Mouse (Mus musculus) thymus, postnatal 10 days (tissue): ENCODE results near the gene Ssmem1.
A peak's percentile ranks its signal among the peaks of the same experiment; 100 is the strongest.

Experiments
- DNase-seq, 2 experiments: peaks; one replicate each; pipeline ENCODE4 v3.0.0; 2021; ENCODE audit warnings: low spot score in 2 of 2

The Ssmem1 gene

DNA sequence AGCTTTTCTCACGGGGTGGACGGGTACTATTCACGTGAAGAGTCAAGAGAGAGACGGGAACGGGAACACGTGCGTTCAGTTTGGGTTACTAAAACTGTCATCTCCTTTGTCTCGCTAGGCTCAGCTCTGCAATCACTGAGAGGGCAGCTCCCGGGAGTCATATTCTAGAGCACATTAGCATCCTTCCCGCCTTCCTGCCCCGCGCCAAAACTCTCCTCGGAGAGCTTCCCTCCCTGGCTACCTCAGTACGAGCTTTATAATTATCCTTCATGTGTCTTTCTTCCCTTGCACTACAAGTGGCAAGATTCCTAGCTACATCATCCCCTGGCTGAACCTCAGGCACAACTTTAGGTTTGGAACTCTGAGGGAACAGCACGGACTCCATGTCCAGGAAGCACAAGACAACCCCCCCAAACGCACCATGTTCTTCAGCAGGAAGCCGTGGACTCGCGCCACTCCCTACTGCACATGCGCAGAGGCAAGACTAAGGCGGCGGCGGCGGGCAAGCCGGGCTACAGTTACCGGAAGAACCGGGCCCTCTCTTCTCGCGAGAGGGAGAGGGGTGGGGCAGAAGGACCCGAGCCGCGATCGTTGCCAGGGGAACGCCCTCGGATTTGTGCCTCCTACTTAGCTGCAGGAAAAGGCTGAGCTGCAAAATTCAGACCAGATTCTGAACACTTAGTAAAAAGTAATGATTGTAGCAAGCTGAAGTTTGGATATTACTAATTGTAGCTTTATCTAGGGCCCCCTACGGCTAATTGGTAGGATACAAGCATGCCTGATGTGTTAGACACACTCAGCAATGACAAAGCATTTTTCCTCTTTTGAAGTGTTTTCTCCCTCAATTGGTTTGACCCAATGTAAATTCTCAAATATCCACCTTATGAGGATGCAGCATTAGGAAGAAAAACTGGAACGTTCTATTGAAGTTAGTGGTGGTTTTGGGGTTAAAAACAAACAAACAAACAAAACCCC is at the start of gene Ssmem1, which contains the start of gene Tmem209:
Gene Ssmem1 (plus strand): TSS at position 585 of the 975 bp plus-strand sequence.
Gene Tmem209 (minus strand): TSS at position 519 of the 975 bp plus-strand sequence.
- peak; percentile 99 for DNase-seq

GRCm38 (mm10) chr6:30460750-30461446 is 48.8 kb upstream of the Ssmem1 start:
- peak; percentile 7 to 31 for DNase-seq

DNA sequence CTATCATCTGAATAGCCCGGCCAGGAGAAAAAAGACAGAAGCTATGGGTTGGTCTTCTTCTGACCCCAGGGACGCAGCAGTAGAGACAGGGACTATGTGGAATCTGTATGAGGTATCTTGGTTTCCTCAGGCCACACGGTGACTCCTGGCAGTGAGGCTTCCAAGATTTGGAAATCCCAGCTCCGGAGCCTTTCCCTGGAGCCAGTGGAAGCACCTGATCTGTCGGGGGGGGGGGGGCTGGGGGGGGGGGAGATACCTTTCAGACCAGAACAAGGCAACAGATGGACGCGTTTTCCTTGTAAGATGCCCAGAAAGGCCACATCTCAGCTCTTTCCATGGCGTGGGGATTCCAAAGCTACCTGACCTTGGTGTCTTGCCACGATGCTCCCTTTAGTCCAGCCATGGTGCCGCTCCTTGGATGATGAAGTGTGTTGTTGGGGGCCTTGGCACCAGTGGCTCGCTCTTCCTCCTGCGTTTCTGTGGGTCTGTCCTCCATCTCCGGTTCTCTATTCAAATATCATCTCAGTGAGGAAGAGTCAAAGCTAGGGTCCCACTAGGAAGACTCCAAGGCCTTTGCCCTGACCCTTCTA is 47.8 kb upstream of the Ssmem1 start:
- DNase-seq: no peak

- no peak for DNase-seq
Measured at GRCm38 (mm10) chr6:30462822-30463221, 46.8 kb upstream of the Ssmem1 start.

- no peak for DNase-seq
Measured at GRCm38 (mm10) chr6:30465586-30465985, 44.1 kb upstream of the Ssmem1 start.

GRCm38 (mm10) chr6:30468058-30468457 is 41.6 kb upstream of the Ssmem1 start:
- no peak for DNase-seq

DNA sequence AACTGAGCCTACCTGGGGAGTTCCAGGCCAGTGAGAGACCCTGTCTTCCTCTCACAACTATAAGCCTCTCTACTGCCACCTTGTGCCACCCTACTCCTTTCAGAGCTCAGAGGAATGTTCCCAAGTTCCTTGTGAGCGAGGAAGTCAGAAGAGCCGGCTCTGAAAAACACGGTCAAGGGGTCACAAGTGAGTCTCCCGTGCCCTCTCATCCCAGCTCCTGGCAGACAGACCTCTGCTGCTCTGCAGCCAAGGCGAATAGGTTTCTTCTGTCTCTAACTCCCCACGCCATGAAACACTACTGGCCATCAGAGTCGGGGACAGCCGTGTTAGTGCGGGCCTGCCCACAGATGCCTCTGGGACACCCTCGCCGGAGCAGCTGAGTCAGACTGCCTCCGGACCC is 41.0 kb upstream of the Ssmem1 start:
- DNase-seq: peak in 1 of 2 experiments; percentile 24

DNA sequence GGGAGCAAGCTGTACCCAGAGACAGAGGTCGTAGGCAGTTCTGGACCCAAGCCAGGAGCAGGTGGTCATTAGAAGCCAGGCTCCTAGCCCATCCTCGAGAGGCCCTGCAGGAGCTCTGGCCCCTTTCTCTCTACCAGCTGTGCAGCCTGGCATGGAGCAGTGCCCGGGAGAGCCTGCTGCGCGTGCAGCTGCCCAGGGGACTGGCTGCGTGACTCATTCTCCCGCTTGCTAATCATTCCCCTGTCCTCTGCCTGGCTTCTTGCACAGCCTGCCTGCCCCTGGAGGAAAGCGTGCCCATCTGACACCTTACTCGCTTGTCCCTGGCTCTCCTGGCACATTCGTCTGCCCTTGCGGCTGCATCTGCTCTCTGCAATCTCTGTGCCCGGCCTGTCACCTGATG is 40.3 kb upstream of the Ssmem1 start:
- no peak for DNase-seq

- DNase-seq: no peak
Measured at GRCm38 (mm10) chr6:30471706-30472105, 37.9 kb upstream of the Ssmem1 start.

- DNase-seq: no peak
Measured at GRCm38 (mm10) chr6:30476025-30476765, 33.5 kb upstream of the Ssmem1 start.

DNA sequence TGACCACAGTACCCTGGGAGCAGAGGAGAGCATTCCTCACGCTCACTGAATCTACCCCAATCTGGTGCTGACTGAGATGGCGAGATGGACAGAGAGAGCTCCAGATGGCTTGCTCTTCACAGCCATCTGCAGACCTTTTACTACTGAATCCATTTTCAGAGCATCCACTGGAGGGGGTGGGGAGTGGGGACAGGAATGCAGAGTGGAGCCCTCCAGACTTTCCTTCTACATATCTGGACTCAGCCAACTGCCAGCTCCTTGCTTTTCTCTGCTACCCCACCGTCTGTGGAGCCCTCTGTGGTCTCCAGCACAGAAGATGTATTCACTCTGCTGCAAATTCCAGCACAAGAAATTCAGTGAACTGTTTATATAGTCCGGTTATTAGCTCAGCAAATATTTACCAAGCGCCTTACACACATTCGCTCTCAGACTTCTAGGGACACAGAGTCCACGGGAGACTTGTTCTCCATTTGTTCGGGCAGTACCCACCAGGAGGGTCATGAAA is 32.4 kb upstream of the Ssmem1 start:
- DNase-seq: no peak

DNA sequence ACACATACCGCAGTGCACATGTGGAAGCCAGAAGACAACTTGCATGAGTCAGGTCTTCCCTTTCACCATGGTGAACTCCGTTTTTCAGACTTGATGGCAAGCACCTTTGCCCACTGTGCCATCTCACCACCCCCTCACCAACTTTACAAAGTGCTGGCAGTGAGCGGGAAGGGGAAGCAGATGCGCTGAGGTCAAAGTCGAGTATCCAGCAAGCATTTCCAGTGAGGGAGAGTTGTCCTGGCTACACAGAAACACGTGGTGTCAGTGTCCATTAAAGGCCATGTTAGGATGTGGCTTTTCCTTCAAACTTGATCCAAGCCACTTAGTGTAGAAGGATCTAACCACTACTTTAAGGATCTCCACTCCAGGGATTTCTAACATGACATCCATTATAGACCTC is 31.9 kb upstream of the Ssmem1 start:
- no peak for DNase-seq

DNA sequence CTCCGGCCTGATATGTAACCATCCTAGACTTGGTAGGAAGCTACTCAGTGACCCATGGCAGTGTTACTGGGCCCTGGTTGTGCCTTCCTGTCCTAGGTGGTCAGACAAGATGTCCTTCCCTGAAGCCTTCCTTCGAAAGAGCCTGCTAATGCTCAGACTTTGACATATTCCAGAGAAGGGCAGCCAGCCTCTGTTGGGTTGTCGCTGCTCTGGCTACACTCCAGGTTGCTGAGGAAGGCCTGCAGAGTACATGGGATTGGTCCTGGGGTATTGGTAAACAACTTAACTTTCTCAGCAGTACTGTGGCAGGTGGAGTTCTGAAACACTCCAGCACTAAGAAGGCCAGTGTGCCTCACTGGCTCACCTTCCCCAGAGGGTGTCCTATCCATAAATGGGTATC is 30.2 kb upstream of the Ssmem1 start:
- no peak for DNase-seq

DNA sequence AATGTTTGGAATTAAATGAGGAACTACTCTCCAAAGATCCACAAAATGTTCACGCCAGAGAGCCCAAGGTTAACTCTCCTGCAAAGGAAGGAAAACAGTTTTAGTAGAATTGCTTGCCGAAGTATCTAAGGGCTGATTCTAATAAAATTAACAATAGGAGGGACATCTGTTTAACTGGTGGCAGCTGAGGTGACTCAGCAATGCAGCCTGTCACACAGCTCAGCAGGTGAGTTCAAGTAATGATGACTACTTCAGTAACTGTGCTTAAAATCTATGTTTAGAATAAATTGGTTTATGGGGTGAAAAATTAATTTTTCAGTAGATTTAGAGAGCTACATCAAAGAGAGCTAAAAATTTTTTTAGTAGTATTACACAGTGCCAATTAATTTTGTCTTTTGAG is 26.7 kb upstream of the Ssmem1 start:
- no peak for DNase-seq

GRCm38 (mm10) chr6:30486504-30486903 is 23.1 kb upstream of the Ssmem1 start:
- DNase-seq: no peak

GRCm38 (mm10) chr6:30499049-30499448 is 10.6 kb upstream of the Ssmem1 start:
- no peak for DNase-seq

- DNase-seq: no peak
Measured at GRCm38 (mm10) chr6:30508824-30509223, 825 bp upstream of the Ssmem1 start.

- DNase-seq: no peak
Measured at GRCm38 (mm10) chr6:30510291-30510690, 642 bp downstream of the Ssmem1 start.

DNA sequence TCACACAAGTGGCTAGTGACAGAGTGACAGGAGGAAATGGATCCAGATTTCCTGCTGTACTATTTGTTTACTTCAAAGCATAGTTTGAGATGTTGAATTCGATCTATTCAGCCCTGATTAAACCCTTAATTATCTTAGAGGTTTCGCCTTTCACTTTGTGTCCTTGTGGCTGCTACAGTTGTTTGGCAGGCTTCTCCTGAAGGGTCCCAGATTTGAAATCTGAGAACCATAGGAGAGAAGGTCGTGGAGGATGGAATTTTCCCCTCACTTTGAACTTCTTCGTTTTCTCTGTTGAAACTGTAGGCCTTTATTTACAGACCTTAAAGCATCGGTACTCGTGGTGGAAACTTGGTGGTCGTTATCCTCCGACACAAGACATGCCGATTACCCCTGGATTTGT is 4.6 kb downstream of the Ssmem1 start:
- DNase-seq: no peak

DNA sequence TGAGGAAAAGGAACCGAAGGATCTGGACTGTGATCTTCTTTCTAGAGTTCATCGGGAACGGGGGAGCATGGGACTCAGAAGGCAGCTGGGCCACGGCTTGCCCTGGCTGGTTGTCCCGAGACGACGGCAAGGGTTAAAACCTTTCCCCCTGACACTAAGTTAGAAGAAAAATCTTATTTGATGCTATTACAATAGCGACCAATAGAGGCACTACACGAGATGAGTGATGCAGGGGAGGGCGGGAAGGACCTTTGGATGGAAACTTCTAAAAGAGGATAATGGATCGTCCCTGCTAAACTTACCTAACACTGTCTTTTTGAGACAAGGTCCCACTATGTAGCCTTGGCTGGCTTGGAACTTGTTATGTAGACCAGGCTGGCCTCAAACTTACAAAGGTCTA is 10.8 kb downstream of the Ssmem1 start:
- DNase-seq: no peak
